8 mouse cellular contexts compared by ENCODE assay signal in genomic region chr1:72873078-72873477, GRCm38 (mm10). TPM values are rescaled to one million over a fixed set of nuclear protein-coding genes. Genes with fewer than 3 reads are reported as not detected.
DNase-seq lines count a peak whose midpoint lies in the region; ATAC-seq and TF ChIP-seq lines count a peak whose summit lies in the region.

No protein-coding gene starts in this region.

- peak overlapping the region; percentile 64 for H3K4me3 ChIP-seq in lung, embryonic 16.5 days (ENCODE audit: low read length)
- peak overlapping the region; percentile 65 for H3K4me3 ChIP-seq in limb, embryonic 14.5 days (replicated peaks; ENCODE audit: low read length)

- WGBS in lung, embryonic 16.5 days: 1% methylated on average over 16 of the region's 16 CpGs
- WGBS in limb, embryonic 14.5 days: 1% methylated on average over 16 of the region's 16 CpGs

- H3K4me2 ChIP-seq in lung, embryonic 16.5 days (ENCODE audit: low read depth, low read length): peak overlapping the region; percentile 70
- H3K4me2 ChIP-seq in limb, embryonic 14.5 days (replicated peaks; ENCODE audit: low read depth, low read length, severe bottlenecking): peak overlapping the region; percentile 75

- peak overlapping the region; percentile 95 for H3K27ac ChIP-seq in lung, embryonic 16.5 days (ENCODE audit: low read length)
- peak overlapping the region; percentile 87 for H3K27ac ChIP-seq in limb, embryonic 14.5 days (replicated peaks; ENCODE audit: low read depth, low read length)

- TF ChIP-seq POLR2A in limb, embryonic 14.5 days (IDR thresholded peaks at IDR 0.05; ENCODE audit: borderline replicate concordance, extremely low read depth, insufficient read depth, insufficient read length): no peak

- ATAC-seq in lung, embryonic 16.5 days (ENCODE audit: low read depth): no peak
- no peak for ATAC-seq in limb, embryonic 14.5 days (ENCODE audit: low FRiP score, low read depth)

- peak overlapping the region; percentile 78 for H3K9ac ChIP-seq in lung, embryonic 16.5 days (ENCODE audit: low read length)
- H3K9ac ChIP-seq in limb, embryonic 14.5 days (ENCODE audit: low read depth, low read length, severe bottlenecking): peak overlapping the region; percentile 85

- H3K4me1 ChIP-seq in lung, embryonic 16.5 days (replicated peaks; ENCODE audit: control insufficient read depth, insufficient read depth, low read length): peaks cover 36% of the 10 kb centered on the region
- peaks cover 33% of the 10 kb centered on the region for H3K4me1 ChIP-seq in limb, embryonic 14.5 days (ENCODE audit: control insufficient read depth, insufficient read depth, low read length)

- H3K9me3 ChIP-seq in lung, embryonic 16.5 days (ENCODE audit: control insufficient read depth, low read length): no peaks in the 10 kb centered on the region
- no peaks in the 10 kb centered on the region for H3K9me3 ChIP-seq in limb, embryonic 14.5 days (ENCODE audit: control insufficient read depth, low read length)

- peaks cover 22% of the 10 kb centered on the region for H3K27me3 ChIP-seq in lung, embryonic 16.5 days (ENCODE audit: control insufficient read depth, insufficient read depth, low read depth, low read length)
- H3K27me3 ChIP-seq in limb, embryonic 14.5 days (ENCODE audit: control insufficient read depth, insufficient read depth, low read length): no peaks in the 10 kb centered on the region

- H3K36me3 ChIP-seq in lung, embryonic 16.5 days (ENCODE audit: control insufficient read depth, insufficient read depth, low read length): no peaks in the 10 kb centered on the region
- H3K36me3 ChIP-seq in limb, embryonic 14.5 days (ENCODE audit: control insufficient read depth, insufficient read depth, low read length): peaks cover 4% of the 10 kb centered on the region; the same call in 1 of the 2 replicates

- peak; percentile 57 for DNase-seq in cerebellum, adult 18-20 months
- DNase-seq in cerebellum, postnatal 4 days (ENCODE audit: low spot score in 2 of 2): no peak
- DNase-seq in lung, postnatal 14 days: no peak
- no peak for DNase-seq in limb, embryonic 14.5 days (ENCODE audit: low spot score)
- peak; percentile 45 for DNase-seq in yolk sac, embryonic 10.5 days (ENCODE audit: low spot score)
- no peak for DNase-seq in right cerebral cortex, postnatal 14 days
- DNase-seq in layer of hippocampus, adult 9-11 months: no peak

RNA-seq across cellular contexts. Expression of gene Igfbp5, which starts 1.6 kb away (rescaled TPM):
- 58.7 and 72.4 TPM in 2 replicates for polyA plus RNA-seq in lung, embryonic 16.5 days (2015; fragmentation: Nextera tagmentation; extraction: Ambion mirVana)
- 332 and 333 TPM in 2 replicates for polyA plus RNA-seq in limb, embryonic 14.5 days (2012; rRNA removed)
- polyA plus RNA-seq in limb, embryonic 14.5 days (2014; fragmentation: Nextera tagmentation; extraction: Ambion mirVana): 114 and 118 TPM in 2 replicates

RNA-seq across cellular contexts. Expression of gene Igfbp2, which starts 48.8 kb away (rescaled TPM):
- polyA plus RNA-seq in lung, embryonic 16.5 days (2015; fragmentation: Nextera tagmentation; extraction: Ambion mirVana): 213 and 233 TPM in 2 replicates
- 287 and 384 TPM in 2 replicates for polyA plus RNA-seq in limb, embryonic 14.5 days (2012; rRNA removed)
- 343 and 395 TPM in 2 replicates for polyA plus RNA-seq in limb, embryonic 14.5 days (2014; fragmentation: Nextera tagmentation; extraction: Ambion mirVana)

Comparison
In these comparisons a context has a peak if more than half of its experiments do, and no peak if none do; other contexts are left out.
1. DNase-seq: peak in cerebellum, adult 18-20 months (2 of 2) and yolk sac, embryonic 10.5 days (single experiment); none in cerebellum, postnatal 4 days (0 of 2), lung, postnatal 14 days (single experiment), limb, embryonic 14.5 days (single experiment), right cerebral cortex, postnatal 14 days (single experiment) and layer of hippocampus, adult 9-11 months (single experiment).